Mouse (Mus musculus) CD4-positive helper T cell, adult 2 months (primary cell): ENCODE results near the gene Sarm1.

Source experiments
- DNase-seq: peaks from one replicate; pipeline ENCODE4 v3.0.0-alpha.2; 2012; ENCODE audit warnings: low read depth, missing footprints, low spot score

Sarm1 gene

GRCm38 (mm10) chr11:78512025-78512957 is 14.7 kb upstream of the Sarm1 start, which contains the start of the genes Tmem199 and Poldip2:
Gene Tmem199, minus strand, starts transcription at chr11:78512172.
Gene Poldip2, plus strand, starts transcription at chr11:78512193.
- DNase-seq: peak; percentile 94

GRCm38 (mm10) chr11:78509148-78509547 is 11.6 kb upstream of the Sarm1 start:
- peak; percentile 51 for DNase-seq

GRCm38 (mm10) chr11:78505430-78505829 is 7.9 kb upstream of the Sarm1 start:
- DNase-seq: no peak

DNA sequence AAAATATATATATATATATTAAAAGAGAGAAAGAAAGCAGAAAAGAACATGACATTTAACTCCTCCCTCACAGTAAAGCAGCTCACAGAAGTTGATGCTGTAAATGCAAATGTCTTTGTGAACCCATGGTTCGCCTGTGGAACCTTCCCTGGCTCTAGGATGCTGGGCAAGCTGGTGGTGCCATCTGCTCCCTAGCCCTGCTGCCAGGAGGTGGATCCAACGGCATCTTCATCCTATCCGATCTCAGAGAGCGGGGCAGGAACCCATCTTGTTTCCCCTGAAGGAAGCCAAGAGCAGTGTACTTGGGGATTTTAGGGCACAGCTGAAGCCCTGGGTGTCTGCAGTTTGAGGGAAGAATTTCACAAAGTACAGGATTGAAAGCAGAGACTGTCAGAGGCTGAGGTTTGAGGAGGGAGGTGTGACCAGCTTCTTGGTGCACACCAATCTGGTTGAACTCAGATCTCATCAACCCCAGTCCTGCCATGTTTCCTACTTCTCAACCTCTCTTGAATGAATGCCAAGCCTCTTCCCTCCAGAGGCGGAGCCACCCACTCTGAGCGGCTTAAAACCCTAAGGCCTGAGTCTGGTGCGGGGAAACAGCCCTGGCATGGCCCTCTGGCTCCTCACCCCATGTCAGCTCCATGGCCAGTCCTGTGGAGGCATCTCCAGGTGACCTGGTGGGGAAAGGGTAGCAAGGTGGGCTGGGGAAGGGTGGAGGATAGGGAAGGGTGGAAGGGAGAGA is 5.5 kb upstream of the Sarm1 start, which contains the start of gene Sebox:
Gene Sebox (plus strand): TSS at position 539 of the 742 bp plus-strand sequence.
- no peak for DNase-seq

DNA sequence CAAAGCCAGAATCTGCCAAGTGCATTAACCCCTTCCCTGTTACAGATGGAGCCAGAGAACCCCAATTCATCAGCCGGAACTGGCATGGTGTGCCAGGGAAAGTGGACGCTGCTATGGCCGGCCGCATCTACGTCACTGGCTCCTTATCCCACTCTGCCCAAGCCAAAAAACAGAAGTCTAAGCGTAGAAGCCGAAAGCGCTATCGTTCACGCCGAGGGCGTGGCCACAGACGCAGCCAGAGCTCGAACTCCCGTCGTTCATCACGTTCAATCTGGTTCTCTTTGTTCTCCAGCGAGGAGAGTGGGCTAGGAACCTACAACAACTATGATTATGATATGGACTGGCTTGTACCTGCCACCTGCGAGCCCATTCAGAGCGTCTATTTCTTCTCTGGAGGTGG is 4.0 kb upstream of the Sarm1 start:
- DNase-seq: no peak

DNA sequence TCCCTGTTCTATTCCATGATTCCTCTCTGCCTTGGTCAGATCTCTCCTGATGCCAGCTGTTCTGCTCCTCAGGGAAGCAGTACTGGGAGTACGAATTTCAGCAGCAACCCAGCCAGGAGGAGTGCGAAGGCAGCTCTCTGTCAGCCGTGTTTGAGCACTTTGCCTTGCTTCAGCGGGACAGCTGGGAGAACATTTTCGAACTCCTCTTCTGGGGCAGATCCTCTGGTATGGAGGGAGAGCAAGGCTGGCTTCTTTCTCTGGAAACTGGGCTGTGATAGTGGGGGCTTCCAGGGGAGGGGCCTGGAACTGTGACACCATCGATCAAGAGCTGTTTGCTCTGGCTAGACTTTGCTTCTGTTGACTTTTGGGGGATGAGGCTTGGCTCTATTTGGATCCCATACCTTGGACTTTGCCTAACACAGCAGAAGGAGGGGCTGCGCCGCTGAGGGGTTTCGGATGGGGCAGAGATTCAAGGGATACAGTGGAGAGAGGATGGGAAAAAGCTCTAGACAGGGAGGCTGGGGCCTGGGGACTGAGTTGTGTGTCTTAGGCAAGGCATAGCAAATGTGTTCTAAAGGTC is 3.2 kb upstream of the Sarm1 start:
- no peak for DNase-seq

- DNase-seq: no peak
Observed at GRCm38 (mm10) chr11:78499543-78499942, 2.0 kb upstream of the Sarm1 start.

GRCm38 (mm10) chr11:78499004-78499403 is 1.4 kb upstream of the Sarm1 start, which contains the start of gene Vtn:
Gene Vtn, plus strand, starts transcription at chr11:78499091.
- no peak for DNase-seq

DNA sequence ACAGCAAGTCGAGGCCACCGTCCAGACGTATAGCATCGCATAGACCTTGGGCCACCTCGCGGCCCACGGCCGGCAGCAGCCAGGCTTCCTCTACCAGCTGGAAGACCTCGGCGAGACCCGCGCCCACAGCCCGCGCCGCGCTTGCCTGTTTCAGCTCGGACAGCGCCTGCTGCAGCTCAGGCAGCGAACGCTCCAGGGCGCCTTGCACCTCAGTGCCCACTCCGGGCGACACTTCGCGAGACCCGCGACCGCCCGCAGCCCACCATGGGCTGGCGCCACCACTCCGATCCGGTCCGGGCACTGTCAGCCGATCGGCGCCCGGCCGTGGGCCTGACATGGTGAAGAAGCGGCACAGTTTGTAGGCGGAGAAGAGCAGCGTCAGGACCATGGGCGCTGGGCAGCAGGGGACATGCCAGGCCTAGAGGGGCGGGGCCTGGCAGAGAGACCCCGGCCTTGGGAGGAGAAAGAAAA is 448 bp downstream of the Sarm1 start:
- DNase-seq: no peak

- DNase-seq: peak; percentile 29
Observed at GRCm38 (mm10) chr11:78495904-78496303, 1.6 kb downstream of the Sarm1 start.

DNA sequence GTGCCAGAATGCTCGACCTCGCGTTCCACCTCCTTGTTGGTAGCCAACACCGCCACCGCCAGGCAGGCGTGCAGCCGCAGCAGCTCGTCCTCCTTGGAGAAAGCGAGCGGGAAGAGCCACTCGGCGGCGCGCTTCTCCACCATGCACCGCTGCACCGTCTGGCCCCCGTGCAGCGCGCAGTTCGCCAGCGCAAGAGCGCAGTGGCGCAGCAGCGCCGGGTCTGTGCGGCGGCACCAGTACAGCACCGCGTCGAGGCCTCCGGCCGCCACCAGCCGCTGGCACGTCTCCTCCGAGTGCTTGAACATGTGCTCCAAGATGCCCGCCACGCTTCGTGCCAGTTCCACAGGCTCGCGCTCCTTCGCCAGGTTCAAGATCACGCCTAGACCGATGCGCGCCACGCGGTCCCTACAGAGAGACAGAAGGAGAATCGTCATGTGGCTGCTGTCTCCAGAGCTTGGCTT is 6.7 kb downstream of the Sarm1 start:
- peak; percentile 11 for DNase-seq

DNA sequence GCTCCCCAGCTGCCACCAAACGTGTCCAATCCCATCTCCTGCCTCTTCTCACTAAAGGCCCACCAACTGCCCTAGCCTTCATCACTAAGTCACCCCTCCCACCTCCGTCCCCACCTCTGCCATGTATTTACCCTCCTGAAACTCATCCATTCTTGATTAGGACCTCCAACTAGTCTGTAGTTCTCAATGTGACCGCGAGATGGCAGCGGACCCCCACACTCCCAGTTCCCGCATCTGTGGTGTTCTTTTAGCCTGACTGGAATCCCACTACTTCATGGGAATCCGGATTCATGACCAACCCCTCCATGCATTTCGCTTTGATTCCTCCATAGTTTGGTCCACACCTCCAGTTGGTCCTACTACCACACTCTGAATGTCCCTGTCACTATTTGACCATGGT is 9.4 kb downstream of the Sarm1 start:
- DNase-seq: peak; percentile 53

- DNase-seq: no peak
Observed at GRCm38 (mm10) chr11:78483639-78484038, 13.9 kb downstream of the Sarm1 start.

DNA sequence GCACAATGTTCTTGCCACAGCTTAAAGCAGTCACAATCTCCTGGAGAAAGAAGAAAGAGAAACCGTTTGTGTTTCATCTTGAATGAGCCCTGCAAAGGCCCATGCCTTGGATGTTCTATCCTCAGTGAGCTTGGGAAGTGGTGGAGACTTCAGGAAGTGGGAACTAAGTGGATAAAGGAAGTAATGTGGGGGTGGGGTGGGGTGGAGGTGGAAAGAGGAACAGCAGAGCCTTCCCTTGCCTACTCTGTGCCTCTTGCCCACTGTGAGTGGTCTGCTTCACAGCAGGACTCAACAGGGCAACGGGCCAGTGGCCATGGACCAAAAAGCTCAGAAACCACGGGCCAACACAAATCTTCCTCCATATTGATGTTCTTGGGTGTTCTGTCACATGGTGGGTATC is 22.3 kb downstream of the Sarm1 start:
- DNase-seq: no peak

DNA sequence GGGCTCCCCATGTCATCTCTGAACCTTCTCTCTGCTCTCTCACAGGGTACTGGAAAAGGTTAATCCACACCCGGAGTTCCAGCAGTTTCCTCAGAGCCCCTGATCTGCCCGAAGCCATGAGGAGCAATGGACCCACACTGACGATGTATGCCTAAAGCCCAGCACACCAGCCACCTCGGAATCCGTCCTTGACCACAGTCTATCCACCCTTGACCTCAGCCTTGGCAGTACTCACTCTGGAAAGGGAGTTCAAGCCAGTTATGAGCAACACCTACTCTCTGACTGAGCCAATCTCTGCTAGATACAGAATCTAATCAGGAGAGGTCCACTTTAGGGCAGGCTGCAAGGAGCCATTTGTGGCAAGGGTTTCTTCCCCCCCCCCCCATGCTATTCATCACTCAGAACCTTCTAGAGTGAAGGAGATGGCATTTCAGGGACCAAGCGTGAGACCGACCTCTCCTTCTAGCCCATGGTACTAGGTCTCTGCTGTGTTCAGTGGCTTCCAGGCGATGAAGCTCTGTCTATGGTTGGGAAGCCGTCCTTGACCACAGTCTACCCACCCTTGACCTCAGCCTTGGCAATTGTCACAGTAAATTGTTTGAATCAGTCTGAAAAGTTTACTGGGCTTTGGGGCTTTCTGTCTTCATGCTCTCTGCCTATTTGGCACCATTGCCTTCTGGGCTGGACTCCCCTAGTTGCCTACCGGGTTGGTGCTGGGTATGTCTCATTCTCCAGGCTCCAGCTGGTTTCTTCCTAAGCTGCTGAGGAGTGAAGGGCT is 26.0 kb downstream of the Sarm1 start:
- DNase-seq: no peak

GRCm38 (mm10) chr11:78467932-78468331 is 29.6 kb downstream of the Sarm1 start:
- no peak for DNase-seq

GRCm38 (mm10) chr11:78467515-78467914 is 30.0 kb downstream of the Sarm1 start:
- no peak for DNase-seq

GRCm38 (mm10) chr11:78466242-78466912 is 31.2 kb downstream of the Sarm1 start:
- DNase-seq: no peak

DNA sequence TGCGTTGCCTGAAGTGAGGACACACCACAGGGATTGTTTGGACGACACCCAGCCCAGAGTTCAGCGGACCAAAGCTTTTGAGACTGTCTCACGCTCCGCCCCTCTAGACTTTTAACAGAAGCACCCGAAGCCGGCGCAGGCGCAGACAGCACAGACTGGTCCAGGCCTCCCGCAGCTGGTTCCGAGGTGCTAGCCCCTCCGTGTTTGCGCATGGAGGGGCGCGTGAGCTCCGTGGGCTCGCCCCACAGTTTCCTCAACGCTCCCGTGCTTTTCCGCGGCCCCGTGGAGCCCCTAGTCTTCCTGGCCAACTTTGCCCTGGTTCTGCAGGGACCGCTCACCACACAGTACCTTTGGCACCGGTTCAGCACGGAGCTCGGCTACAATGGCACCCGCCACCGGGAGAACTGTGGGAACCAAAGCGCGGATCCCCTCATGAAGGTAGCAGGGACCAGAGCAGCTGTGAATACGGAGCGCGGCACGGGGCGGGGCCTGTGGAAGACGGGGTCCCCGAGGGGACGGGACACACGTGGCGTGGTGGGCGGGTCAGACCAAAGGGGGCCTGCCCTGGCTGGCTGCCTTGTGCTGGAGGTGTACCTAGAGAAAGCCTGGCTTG is 31.9 kb downstream of the Sarm1 start, which contains the start of gene Slc46a1:
Gene Slc46a1 (plus strand): TSS at position 130 of the 613 bp plus-strand sequence.
- DNase-seq: peak; percentile 62

- DNase-seq: no peak
Observed at GRCm38 (mm10) chr11:78465116-78465515, 32.4 kb downstream of the Sarm1 start.
